Mouse (Mus musculus) liver, embryonic 11.5 days (tissue): ENCODE measurements at regions not wholly inside any gene's neighbourhood (a gene's known extent, or its start where the extent isn't known, plus 50 kb on each side); places are given as distances from the start of the nearest gene placed in this dataset.
A peak's percentile ranks its signal among the peaks of the same experiment; 100 is the strongest.

Source experiments
- ATAC-seq: fragments of 200-750 bp; cut with Nextera tagmentation; replicated peaks from 2 replicates; pipeline ENCODE4 v1.8.0; 2017; ENCODE audit warnings: moderate number of reproducible peaks, mild to moderate bottlenecking, moderate TSS enrichment, moderate library complexity; ENCODE audit not compliant: low FRiP score
- DNase-seq: peaks from one replicate; pipeline ENCODE4 v3.0.0-alpha.2; 2017; ENCODE audit warnings: low spot score
- H3K27ac ChIP-seq: fragments of 300-500 bp; sonication (generic); 2 replicates; pipeline ENCODE4 v1.5.1; 2014; ENCODE audit warnings: mild to moderate bottlenecking, low read depth, low read length, control low read depth
- H3K27me3 ChIP-seq: fragments of 300-500 bp; sonication (generic); replicated peaks from 2 replicates; pipeline ENCODE4 v1.6.1; 2014; ENCODE audit warnings: low read length, mixed read lengths; ENCODE audit not compliant: control insufficient read depth, insufficient read depth
- H3K36me3 ChIP-seq: fragments of 300-500 bp; sonication (generic); 2 replicates; pipeline ENCODE4 v1.6.1; 2014; ENCODE audit warnings: mild to moderate bottlenecking, low read length, moderate library complexity, mixed read lengths; ENCODE audit not compliant: control insufficient read depth, insufficient read depth
- H3K4me1 ChIP-seq: fragments of 300-500 bp; sonication (generic); replicated peaks from 2 replicates; pipeline ENCODE4 v1.6.1; 2014; ENCODE audit warnings: low read length, mixed read lengths; ENCODE audit not compliant: control insufficient read depth, insufficient read depth
- H3K4me2 ChIP-seq: fragments of 300-500 bp; sonication (generic); 2 replicates; pipeline ENCODE4 v1.6.1; 2014; ENCODE audit warnings: mild to moderate bottlenecking, control low read depth, moderate library complexity
- H3K4me3 ChIP-seq: fragments of 300-500 bp; sonication (generic); 2 replicates; pipeline ENCODE4 v1.5.1; 2014; ENCODE audit warnings: low read depth, low read length, control low read depth
- H3K9ac ChIP-seq: fragments of 300-500 bp; sonication (generic); 2 replicates; pipeline ENCODE4 v1.6.1; 2014; ENCODE audit warnings: low read depth, low read length, control low read depth
- H3K9me3 ChIP-seq: fragments of 300-500 bp; sonication (generic); 2 replicates; pipeline ENCODE4 v1.6.1; 2016; ENCODE audit warnings: low read length, inconsistent platforms, mixed read lengths; ENCODE audit not compliant: control insufficient read depth
- WGBS: fragments of 180-500 bp; shearing (Covaris S2); extraction: QIAGEN DNeasy Blood & Tissue Kit; methylation state at CpG from one replicate; pipeline ENCODE4 v1.1.7; 2014; 5-methylcytosine and 5-hydroxymethylcytosine counted together

- Histone ChIP-seq H3K4me1 (0 out of 2 replicates have a peak, but pooled peaks cover 3% of the 10 kb centered on the region), H3K9me3 (no peaks in the 10 kb centered on the region), H3K27me3 (peaks cover 70% of the 10 kb centered on the region), H3K4me3 (peak overlapping the region; percentile 29; the same call in 1 of the 2 replicates), H3K9ac (no peak overlapping the region), H3K36me3 (no peaks in the 10 kb centered on the region), H3K4me2 (peak overlapping the region; percentile 43), H3K27ac (no peak overlapping the region)
- 4% methylated on average over 16 of the region's 16 CpGs for WGBS
- ATAC-seq = no peak
- DNase-seq = no peak
Measured at GRCm38 (mm10) chr5:120301672-120302071, 129.8 kb upstream of the Lhx5 start.

- Histone ChIP-seq H3K4me1 (0 out of 2 replicates have a peak, but pooled peaks cover 3% of the 10 kb centered on the region), H3K9ac (no peak overlapping the region), H3K36me3 (no peaks in the 10 kb centered on the region), H3K27me3 (peaks cover 63% of the 10 kb centered on the region), H3K4me2 (peak overlapping the region; percentile 43), H3K9me3 (no peaks in the 10 kb centered on the region), H3K27ac (no peak overlapping the region), H3K4me3 (peak overlapping the region; percentile 29; the same call in 1 of the 2 replicates)
- DNase-seq = no peak
- no peak for ATAC-seq
- WGBS = 5% methylated on average over 47 of the region's 47 CpGs
Measured at GRCm38 (mm10) chr5:120302307-120302706, 129.2 kb upstream of the Lhx5 start.

- H3K27ac ChIP-seq = no peak overlapping the region
- H3K4me3 ChIP-seq = no peak overlapping the region
- H3K4me1 ChIP-seq = 0 out of 2 replicates have a peak, but pooled peaks cover 3% of the 10 kb centered on the region
- H3K27me3 ChIP-seq = peaks cover 58% of the 10 kb centered on the region
- DNase-seq = no peak
- no peak for ATAC-seq
- no peaks in the 10 kb centered on the region for H3K9me3 ChIP-seq
- H3K36me3 ChIP-seq = no peaks in the 10 kb centered on the region
- 26% methylated on average over 13 of the region's 13 CpGs for WGBS
- no peak overlapping the region for H3K4me2 ChIP-seq
- no peak overlapping the region for H3K9ac ChIP-seq
Measured at GRCm38 (mm10) chr5:120304295-120304701, 127.2 kb upstream of the Lhx5 start.

GRCm38 (mm10) chr5:120312299-120312698, 119.2 kb upstream of the Lhx5 start:
- Histone ChIP-seq H3K9me3 (no peaks in the 10 kb centered on the region), H3K4me3 (no peak overlapping the region), H3K9ac (no peak overlapping the region), H3K27ac (no peak overlapping the region), H3K36me3 (no peaks in the 10 kb centered on the region), H3K27me3 (peaks cover 3% of the 10 kb centered on the region), H3K4me2 (no peak overlapping the region), H3K4me1 (no peaks in the 10 kb centered on the region)
- no peak for ATAC-seq
- DNase-seq = no peak
- WGBS = 80% methylated on average over 6 of the region's 6 CpGs

- Histone ChIP-seq H3K36me3 (no peaks in the 10 kb centered on the region), H3K27me3 (peaks cover 6% of the 10 kb centered on the region), H3K9ac (no peak overlapping the region), H3K4me1 (no peaks in the 10 kb centered on the region), H3K27ac (no peak overlapping the region), H3K4me2 (no peak overlapping the region), H3K9me3 (no peaks in the 10 kb centered on the region), H3K4me3 (no peak overlapping the region)
- no peak for DNase-seq
- no peak for ATAC-seq
- WGBS = 70% methylated on average over 6 of the region's 6 CpGs
Measured at GRCm38 (mm10) chr5:120313984-120314383, 117.5 kb upstream of the Lhx5 start.

GRCm38 (mm10) chr5:120315116-120315515, 116.4 kb upstream of the Lhx5 start:
- Histone ChIP-seq H3K4me2 (no peak overlapping the region), H3K9me3 (no peaks in the 10 kb centered on the region), H3K4me1 (no peaks in the 10 kb centered on the region), H3K36me3 (no peaks in the 10 kb centered on the region), H3K9ac (no peak overlapping the region), H3K4me3 (no peak overlapping the region), H3K27ac (no peak overlapping the region), H3K27me3 (peaks cover 12% of the 10 kb centered on the region)
- WGBS = 62% methylated on average over 8 of the region's 8 CpGs
- ATAC-seq (no peak), DNase-seq (no peak)

- WGBS = 17% methylated on average over 1 of the region's 1 CpGs
- Histone ChIP-seq H3K4me2 (no peak overlapping the region), H3K36me3 (no peaks in the 10 kb centered on the region), H3K4me1 (no peaks in the 10 kb centered on the region), H3K9me3 (no peaks in the 10 kb centered on the region), H3K9ac (no peak overlapping the region), H3K27me3 (peaks cover 38% of the 10 kb centered on the region), H3K4me3 (no peak overlapping the region), H3K27ac (no peak overlapping the region)
- ATAC-seq (no peak), DNase-seq (no peak)
Measured at GRCm38 (mm10) chr5:120318951-120319350, 112.5 kb upstream of the Lhx5 start.

GRCm38 (mm10) chr5:120322031-120322731, 109.3 kb upstream of the Lhx5 start:
- 4% methylated on average over 30 of the region's 30 CpGs for WGBS
- H3K9me3 ChIP-seq = no peaks in the 10 kb centered on the region
- ATAC-seq (no peak), DNase-seq (no peak)
- peaks cover 42% of the 10 kb centered on the region for H3K27me3 ChIP-seq
- no peak overlapping the region for H3K27ac ChIP-seq
- no peak overlapping the region for H3K9ac ChIP-seq
- H3K4me2 ChIP-seq = peak overlapping the region; percentile 37; the same call in 1 of the 2 replicates
- H3K36me3 ChIP-seq = no peaks in the 10 kb centered on the region
- H3K4me3 ChIP-seq = peak overlapping the region; percentile 7; the same call in 1 of the 2 replicates
- H3K4me1 ChIP-seq = no peaks in the 10 kb centered on the region

- peaks cover 43% of the 10 kb centered on the region for H3K27me3 ChIP-seq
- H3K36me3 ChIP-seq = no peaks in the 10 kb centered on the region
- H3K9me3 ChIP-seq = no peaks in the 10 kb centered on the region
- ATAC-seq (no peak), DNase-seq (no peak)
- H3K4me3 ChIP-seq = no peak overlapping the region
- no peaks in the 10 kb centered on the region for H3K4me1 ChIP-seq
- H3K27ac ChIP-seq = no peak overlapping the region
- peak overlapping the region; percentile 37; the same call in 1 of the 2 replicates for H3K4me2 ChIP-seq
- WGBS = 16% methylated on average over 12 of the region's 12 CpGs
- no peak overlapping the region for H3K9ac ChIP-seq
Measured at GRCm38 (mm10) chr5:120322732-120323316, 108.7 kb upstream of the Lhx5 start.
